Mouse (Mus musculus): ENCODE data around the gene Dcbld1. TPM values are rescaled to one million over a fixed set of nuclear protein-coding genes. Genes with fewer than 3 reads are reported as not detected.

Dcbld1 gene
- polyA plus RNA-seq, 1 experiment from 2014 or later = 8.0 TPM

GRCm38 (mm10) chr10:52234654-52234981, 1.2 kb downstream of the Dcbld1 start:
- Histone ChIP-seq H3K4me1 (peaks cover 14% of the 10 kb centered on the region), H3K9ac (peak overlapping the region; percentile 93), H3K36me3 (no peaks in the 10 kb centered on the region), H3K9me3 (no peaks in the 10 kb centered on the region), H3K27me3 (replicated peaks) (no peaks in the 10 kb centered on the region), H3K4me2 (peak overlapping the region; percentile 90), H3K4me3 (peak overlapping the region; percentile 85), H3K27ac (replicated peaks) (no peak overlapping the region)
- 24% methylated on average over 7 of the region's 7 CpGs for WGBS
- ATAC-seq (ENCODE audit: extremely low read depth, insufficient number of reproducible peaks, low FRiP score, low TSS enrichment) = no peak

GRCm38 (mm10) chr10:52235461-52235860, 2.0 kb downstream of the Dcbld1 start:
- no peak for ATAC-seq (ENCODE audit: extremely low read depth, insufficient number of reproducible peaks, low FRiP score, low TSS enrichment)
- no peaks in the 10 kb centered on the region for H3K9me3 ChIP-seq
- 78% methylated on average over 5 of the region's 5 CpGs for WGBS
- H3K27ac ChIP-seq (replicated peaks) = no peak overlapping the region
- H3K27me3 ChIP-seq (replicated peaks) = no peaks in the 10 kb centered on the region
- peak overlapping the region; percentile 90 for H3K4me2 ChIP-seq
- H3K4me1 ChIP-seq = peaks cover 14% of the 10 kb centered on the region
- peak overlapping the region; percentile 93; the same call in 1 of the 2 replicates for H3K9ac ChIP-seq
- H3K36me3 ChIP-seq = no peaks in the 10 kb centered on the region
- peak overlapping the region; percentile 85; the same call in 1 of the 2 replicates for H3K4me3 ChIP-seq

- H3K9me3 ChIP-seq = no peaks in the 10 kb centered on the region
- no peaks in the 10 kb centered on the region for H3K36me3 ChIP-seq
- H3K9ac ChIP-seq = no peak overlapping the region
- H3K4me3 ChIP-seq = no peak overlapping the region
- 81% methylated on average over 5 of the region's 5 CpGs for WGBS
- H3K4me1 ChIP-seq = no peaks in the 10 kb centered on the region
- no peak overlapping the region for H3K4me2 ChIP-seq
- no peak for ATAC-seq (ENCODE audit: extremely low read depth, insufficient number of reproducible peaks, low FRiP score, low TSS enrichment)
- H3K27me3 ChIP-seq (replicated peaks) = no peaks in the 10 kb centered on the region
- no peak overlapping the region for H3K27ac ChIP-seq (replicated peaks)
Observed at GRCm38 (mm10) chr10:52242015-52242414, 8.6 kb downstream of the Dcbld1 start.

GRCm38 (mm10) chr10:52242680-52243323, 9.4 kb downstream of the Dcbld1 start:
- WGBS = 56% methylated on average over 7 of the region's 7 CpGs
- H3K36me3 ChIP-seq = no peaks in the 10 kb centered on the region

GRCm38 (mm10) chr10:52246207-52246606, 12.8 kb downstream of the Dcbld1 start:
- Histone ChIP-seq H3K9ac (no peak overlapping the region), H3K27me3 (replicated peaks) (no peaks in the 10 kb centered on the region), H3K4me3 (no peak overlapping the region), H3K36me3 (no peaks in the 10 kb centered on the region), H3K27ac (replicated peaks) (no peak overlapping the region), H3K4me2 (no peak overlapping the region), H3K9me3 (no peaks in the 10 kb centered on the region), H3K4me1 (no peaks in the 10 kb centered on the region)
- WGBS = 87% methylated on average over 3 of the region's 3 CpGs
- no peak for ATAC-seq (ENCODE audit: extremely low read depth, insufficient number of reproducible peaks, low FRiP score, low TSS enrichment)

More at GRCm38 (mm10) chr10:52242680-52243323, 9.4 kb downstream of the Dcbld1 start:
- Histone ChIP-seq H3K9ac (no peak overlapping the region), H3K27ac (replicated peaks) (no peak overlapping the region), H3K4me1 (no peaks in the 10 kb centered on the region), H3K27me3 (replicated peaks) (no peaks in the 10 kb centered on the region), H3K4me2 (no peak overlapping the region), H3K9me3 (no peaks in the 10 kb centered on the region), H3K4me3 (no peak overlapping the region)
- ATAC-seq (ENCODE audit: extremely low read depth, insufficient number of reproducible peaks, low FRiP score, low TSS enrichment) = no peak

GRCm38 (mm10) chr10:52252240-52252639, 18.8 kb downstream of the Dcbld1 start:
- no peaks in the 10 kb centered on the region for H3K36me3 ChIP-seq
- no peaks in the 10 kb centered on the region for H3K4me1 ChIP-seq
- no peak overlapping the region for H3K4me2 ChIP-seq

GRCm38 (mm10) chr10:52253426-52253825, 20.0 kb downstream of the Dcbld1 start:
- no peaks in the 10 kb centered on the region for H3K4me1 ChIP-seq
- no peak overlapping the region for H3K27ac ChIP-seq (replicated peaks)
- H3K36me3 ChIP-seq = no peaks in the 10 kb centered on the region
- no peak overlapping the region for H3K9ac ChIP-seq
- H3K27me3 ChIP-seq (replicated peaks) = no peaks in the 10 kb centered on the region
- H3K9me3 ChIP-seq = no peaks in the 10 kb centered on the region
- 78% methylated on average over 11 of the region's 11 CpGs for WGBS
- ATAC-seq (ENCODE audit: extremely low read depth, insufficient number of reproducible peaks, low FRiP score, low TSS enrichment) = no peak
- no peak overlapping the region for H3K4me2 ChIP-seq
- H3K4me3 ChIP-seq = no peak overlapping the region

More at GRCm38 (mm10) chr10:52252240-52252639, 18.8 kb downstream of the Dcbld1 start:
- no peak overlapping the region for H3K27ac ChIP-seq (replicated peaks)
- WGBS = 85% methylated on average over 1 of the region's 1 CpGs
- ATAC-seq (ENCODE audit: extremely low read depth, insufficient number of reproducible peaks, low FRiP score, low TSS enrichment) = no peak
- no peak overlapping the region for H3K9ac ChIP-seq
- no peaks in the 10 kb centered on the region for H3K9me3 ChIP-seq
- no peaks in the 10 kb centered on the region for H3K27me3 ChIP-seq (replicated peaks)
- H3K4me3 ChIP-seq = no peak overlapping the region

- Histone ChIP-seq H3K4me3 (no peak overlapping the region), H3K27ac (replicated peaks) (no peak overlapping the region)
- ATAC-seq (ENCODE audit: extremely low read depth, insufficient number of reproducible peaks, low FRiP score, low TSS enrichment) = no peak
Observed at GRCm38 (mm10) chr10:52257768-52258167, 24.3 kb downstream of the Dcbld1 start.

GRCm38 (mm10) chr10:52258180-52258948, 24.9 kb downstream of the Dcbld1 start:
- H3K4me2 ChIP-seq = no peak overlapping the region
- no peak for ATAC-seq (ENCODE audit: extremely low read depth, insufficient number of reproducible peaks, low FRiP score, low TSS enrichment)

More at GRCm38 (mm10) chr10:52257768-52258167, 24.3 kb downstream of the Dcbld1 start:
- no peaks in the 10 kb centered on the region for H3K27me3 ChIP-seq (replicated peaks)
- no peaks in the 10 kb centered on the region for H3K9me3 ChIP-seq
- no peaks in the 10 kb centered on the region for H3K4me1 ChIP-seq
- 72% methylated on average over 2 of the region's 2 CpGs for WGBS
- H3K4me2 ChIP-seq = no peak overlapping the region
- no peak overlapping the region for H3K9ac ChIP-seq
- H3K36me3 ChIP-seq = no peaks in the 10 kb centered on the region

GRCm38 (mm10) chr10:52260209-52260608, 26.8 kb downstream of the Dcbld1 start:
- Histone ChIP-seq H3K27me3 (replicated peaks) (no peaks in the 10 kb centered on the region), H3K27ac (replicated peaks) (no peak overlapping the region), H3K4me2 (no peak overlapping the region), H3K4me3 (no peak overlapping the region), H3K4me1 (no peaks in the 10 kb centered on the region), H3K36me3 (peaks cover 10% of the 10 kb centered on the region), H3K9me3 (no peaks in the 10 kb centered on the region), H3K9ac (no peak overlapping the region)
- 63% methylated on average over 4 of the region's 4 CpGs for WGBS
- no peak for ATAC-seq (ENCODE audit: extremely low read depth, insufficient number of reproducible peaks, low FRiP score, low TSS enrichment)

More at GRCm38 (mm10) chr10:52258180-52258948, 24.9 kb downstream of the Dcbld1 start:
- Histone ChIP-seq H3K27ac (replicated peaks) (no peak overlapping the region), H3K9me3 (no peaks in the 10 kb centered on the region), H3K4me1 (no peaks in the 10 kb centered on the region), H3K27me3 (replicated peaks) (no peaks in the 10 kb centered on the region), H3K9ac (no peak overlapping the region), H3K4me3 (no peak overlapping the region), H3K36me3 (peaks cover under 1% of the 10 kb centered on the region; the same call in 1 of the 2 replicates)
- WGBS = 65% methylated on average over 13 of the region's 13 CpGs

- Histone ChIP-seq H3K4me2 (no peak overlapping the region), H3K4me1 (no peaks in the 10 kb centered on the region), H3K27ac (replicated peaks) (no peak overlapping the region), H3K9me3 (no peaks in the 10 kb centered on the region), H3K9ac (no peak overlapping the region), H3K4me3 (no peak overlapping the region), H3K27me3 (replicated peaks) (no peaks in the 10 kb centered on the region), H3K36me3 (peaks cover 16% of the 10 kb centered on the region)
- WGBS = 84% methylated on average over 5 of the region's 5 CpGs
- no peak for ATAC-seq (ENCODE audit: extremely low read depth, insufficient number of reproducible peaks, low FRiP score, low TSS enrichment)
Observed at GRCm38 (mm10) chr10:52264162-52264561, 30.7 kb downstream of the Dcbld1 start.
